Mouse (Mus musculus): Measurements from ENCODE around the gene Rpl34. TPM values are rescaled to one million over a fixed set of nuclear protein-coding genes. Genes with fewer than 3 reads are reported as not detected.

Rpl34 gene
- polyA plus RNA-seq (2014; fragmentation: Illumina TruSeq; extraction: RNeasy Lipid Tissue Mini Kit (QIAGEN cat#74804); ENCODE audit: low read depth, low replicate concordance) = 62.1 TPM

DNA sequence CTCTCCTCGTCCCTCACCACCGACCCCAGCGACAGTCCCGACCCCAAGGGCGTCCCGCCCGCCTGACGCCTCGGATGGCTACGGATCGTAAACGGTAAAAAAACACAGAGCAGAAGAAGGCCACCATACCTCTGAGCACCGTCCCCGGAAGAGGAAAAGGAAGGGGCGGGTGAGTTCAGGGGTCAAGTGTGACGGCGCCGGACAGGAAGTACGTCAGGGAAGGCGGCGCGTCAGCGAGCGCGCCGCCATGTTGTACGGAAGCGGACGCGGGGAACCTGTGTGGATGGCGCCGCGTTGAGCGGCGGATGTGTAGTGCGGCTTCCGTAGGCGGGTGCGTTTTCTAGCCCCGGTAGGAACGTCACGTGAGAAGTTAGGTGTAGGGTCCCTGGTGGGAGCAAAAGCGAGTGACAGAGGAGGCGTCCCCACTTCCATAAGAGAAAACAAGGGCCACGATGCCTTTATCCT is at the start of gene Rpl34:
Gene Rpl34, minus strand, starts transcription at position 210 of the 465 bp plus-strand sequence.

DNA sequence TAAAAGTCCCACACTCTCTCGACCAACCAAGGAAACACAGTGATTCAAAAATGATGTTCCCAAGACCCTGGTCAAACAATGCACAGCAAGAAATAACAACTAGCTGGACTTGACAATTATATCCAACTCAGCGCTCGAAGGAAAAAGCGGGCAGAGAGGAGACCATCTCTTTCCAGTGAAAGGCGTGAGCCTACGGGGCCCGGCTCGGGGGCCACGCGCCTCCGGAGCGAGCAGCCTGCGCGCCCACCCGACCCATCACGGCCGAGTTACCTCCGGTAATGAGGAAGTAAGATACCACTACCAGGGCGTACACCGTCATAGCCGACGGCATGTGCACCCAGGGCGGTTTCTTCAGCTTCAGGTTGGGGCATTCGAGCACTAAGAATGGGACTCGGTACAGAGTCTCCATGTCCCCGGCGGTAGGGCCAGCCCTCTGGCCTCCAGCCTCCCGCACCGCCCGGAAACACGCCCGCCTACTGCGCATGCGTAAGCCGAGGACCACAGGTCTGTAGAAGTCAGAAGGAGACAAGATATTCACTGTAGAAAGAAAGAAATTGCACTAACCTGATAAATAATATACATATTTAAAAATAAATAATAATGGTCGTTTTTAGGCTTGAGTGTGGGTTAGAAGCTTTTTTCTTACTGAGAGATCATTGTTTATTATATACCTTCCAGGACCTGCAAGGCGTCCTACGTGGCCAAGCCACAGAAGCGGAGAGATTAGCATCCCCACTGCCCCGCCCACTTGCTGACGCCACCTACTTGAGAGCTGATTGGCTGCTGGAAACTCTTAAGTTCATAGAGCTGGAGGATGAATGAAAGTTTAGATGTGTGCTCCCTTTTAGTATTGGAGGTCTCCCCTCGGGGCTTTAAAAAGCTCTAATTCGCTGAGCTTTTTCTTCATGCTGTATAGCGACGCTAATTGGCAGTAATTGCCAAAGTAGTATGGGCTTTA is 21.0 kb downstream of the Rpl34 start, which contains the start of gene Ostc:
Gene Ostc, minus strand, starts transcription at position 478 of the 958 bp plus-strand sequence.

Other genes starting within 250 kb of the Rpl34 start
- 86.7 TPM for gene Etnppl, start 113.0 kb downstream of the Rpl34 start, polyA plus RNA-seq (2014; fragmentation: Illumina TruSeq; extraction: RNeasy Lipid Tissue Mini Kit (QIAGEN cat#74804); ENCODE audit: low read depth, low replicate concordance)
- gene Ostc, start 21.0 kb downstream of the Rpl34 start, polyA plus RNA-seq (2014; fragmentation: Illumina TruSeq; extraction: RNeasy Lipid Tissue Mini Kit (QIAGEN cat#74804); ENCODE audit: low read depth, low replicate concordance) = 162 TPM

Data from liver, adult 10 weeks (tissue).